ENCODE assay signal across 13 mouse cellular contexts in genomic region chr5:147915038-147915566, GRCm38 (mm10). TPM values are rescaled to one million over a fixed set of nuclear protein-coding genes. Genes with fewer than 3 reads are reported as not detected.
DNase-seq lines count a peak whose midpoint lies in the region; ATAC-seq and TF ChIP-seq lines count a peak whose summit lies in the region.
"Had no signal": no experiment of that assay in that cellular context is flagged by ENCODE, and none has a peak within 500 bp of the region (broad histone marks: within the 10 kb centered on the region; RNA-seq: fewer than 3 reads in every experiment).

No protein-coding gene starts in this region.

- H3K9me3 ChIP-seq in intestine, postnatal 0 days (ENCODE audit: control insufficient read depth), result no peaks in the 10 kb centered on the region
- H3K9me3 ChIP-seq in intestine, embryonic 15.5 days, result no peaks in the 10 kb centered on the region
- H3K9me3 ChIP-seq: embryonic facial prominence, embryonic 13.5 days; forebrain, embryonic 15.5 days had no signal

- no peak overlapping the region for H3K9ac ChIP-seq in intestine, postnatal 0 days (ENCODE audit: low read depth, low read length)
- H3K9ac ChIP-seq in intestine, embryonic 15.5 days, result no peak overlapping the region
- H3K9ac ChIP-seq: embryonic facial prominence, embryonic 13.5 days; forebrain, embryonic 15.5 days had no signal

- no peak; the same call in 1 of the 2 replicates for ATAC-seq in intestine, postnatal 0 days
- no peak for ATAC-seq in intestine, embryonic 15.5 days
- ATAC-seq in megakaryocyte-erythroid progenitor cell, adult 5-6 weeks (replicated peaks; ENCODE audit: low FRiP score, low TSS enrichment, poor library complexity, severe bottlenecking), result peak; percentile 35; the same call in 1 of the 2 replicates
- ATAC-seq: forebrain, embryonic 15.5 days had no signal

- no peaks in the 10 kb centered on the region for H3K36me3 ChIP-seq in intestine, postnatal 0 days (ENCODE audit: control insufficient read depth, insufficient read depth)
- H3K36me3 ChIP-seq in intestine, embryonic 15.5 days, result no peaks in the 10 kb centered on the region
- H3K36me3 ChIP-seq: embryonic facial prominence, embryonic 13.5 days; forebrain, embryonic 15.5 days had no signal

- no peaks in the 10 kb centered on the region; the same call in 1 of the 2 replicates for H3K4me1 ChIP-seq in intestine, postnatal 0 days (replicated peaks; ENCODE audit: control insufficient read depth, insufficient read depth, low read length)
- H3K4me1 ChIP-seq in intestine, embryonic 15.5 days (replicated peaks), result 0 out of 2 replicates have a peak, but pooled peaks cover 6% of the 10 kb centered on the region
- peaks cover 9% of the 10 kb centered on the region; the same call in 1 of the 2 replicates for H3K4me1 ChIP-seq in lung, adult 2 months (ENCODE audit: control insufficient read depth, insufficient read depth, low read length)
- H3K4me1 ChIP-seq in bone marrow macrophage, adult 2 months (ENCODE audit: control insufficient read depth, insufficient read depth, low read length), result peaks cover 44% of the 10 kb centered on the region
- H3K4me1 ChIP-seq: forebrain, embryonic 15.5 days had no signal

- no peak overlapping the region for H3K4me3 ChIP-seq in intestine, postnatal 0 days (ENCODE audit: low read depth, low read length)
- no peak overlapping the region for H3K4me3 ChIP-seq in intestine, embryonic 15.5 days (replicated peaks)
- no peak overlapping the region for H3K4me3 ChIP-seq in lung, adult 2 months (replicated peaks; ENCODE audit: extremely low read depth, low read depth, low read length)
- no peak overlapping the region for H3K4me3 ChIP-seq in bone marrow macrophage, adult 2 months (ENCODE audit: insufficient read depth, low read length)
- H3K4me3 ChIP-seq: embryonic facial prominence, embryonic 13.5 days; forebrain, embryonic 15.5 days had no signal

- TF ChIP-seq CTCF in intestine, postnatal 0 days (IDR thresholded peaks at IDR 0.05; ENCODE audit: low read depth), result peak; percentile 51
- TF ChIP-seq CTCF in lung, adult 2 months (IDR thresholded peaks at IDR 0.05; ENCODE audit: insufficient read depth, low read length), result peak; percentile 30
- peak; percentile 45 for TF ChIP-seq CTCF in bone marrow macrophage, adult 2 months (IDR thresholded peaks at IDR 0.05; ENCODE audit: low read depth, low read length)

- no peak overlapping the region for H3K27ac ChIP-seq in intestine, postnatal 0 days (ENCODE audit: low read depth, low read length)
- H3K27ac ChIP-seq in intestine, embryonic 15.5 days, result no peak overlapping the region
- no peak overlapping the region for H3K27ac ChIP-seq in bone marrow macrophage, adult 2 months (ENCODE audit: insufficient read depth, low read depth, low read length)
- H3K27ac ChIP-seq: embryonic facial prominence, embryonic 13.5 days; forebrain, embryonic 15.5 days; macrophage had no signal

- no peak for DNase-seq in lung, adult 2 months
- no peak for DNase-seq in lung, postnatal 36 days
- no peak for DNase-seq in thymus, postnatal 36 days
- DNase-seq: cerebellum, postnatal 10 days; gastrocnemius, postnatal 25 days; thymus, postnatal 4 days had no signal

- H3K4me2 ChIP-seq in intestine, postnatal 0 days (replicated peaks; ENCODE audit: low read depth), result no peak overlapping the region
- H3K4me2 ChIP-seq in intestine, embryonic 15.5 days (replicated peaks), result no peak overlapping the region
- H3K4me2 ChIP-seq: embryonic facial prominence, embryonic 13.5 days; forebrain, embryonic 15.5 days had no signal

- whole genome bisulfite sequencing in intestine, postnatal 0 days, result 37% methylated on average over 6 of the region's 6 CpGs
- WGBS in intestine, embryonic 15.5 days, result 48% methylated on average over 6 of the region's 6 CpGs
- WGBS in lung, adult 2 months, result 45% methylated on average over 6 of the region's 6 CpGs

- no peaks in the 10 kb centered on the region for H3K27me3 ChIP-seq in intestine, postnatal 0 days (replicated peaks; ENCODE audit: control insufficient read depth, insufficient read depth, low read length)
- H3K27me3 ChIP-seq in intestine, embryonic 15.5 days (replicated peaks), result no peaks in the 10 kb centered on the region
- H3K27me3 ChIP-seq: embryonic facial prominence, embryonic 13.5 days; forebrain, embryonic 15.5 days had no signal

- TF ChIP-seq POLR2A in lung, adult 2 months (IDR thresholded peaks at IDR 0.05; ENCODE audit: borderline replicate concordance, extremely low read depth, low read depth, low read length), result no peak
- no peak for TF ChIP-seq POLR2A in bone marrow macrophage, adult 2 months (IDR thresholded peaks at IDR 0.05; ENCODE audit: borderline replicate concordance, low read depth, low read length)

RNA-seq across cellular contexts. Expression of gene Slc46a3, which starts 20.5 kb away (rescaled TPM):
- 263 and 296 TPM in 2 replicates for polyA plus RNA-seq in intestine, postnatal 0 days (2015; fragmentation: Nextera tagmentation; extraction: Ambion mirVana)
- polyA plus RNA-seq in intestine, embryonic 15.5 days (2015; fragmentation: Nextera tagmentation; extraction: Ambion mirVana), result 7.6 and 11.7 TPM in 2 replicates
- polyA plus RNA-seq in lung, adult 2 months (2012; rRNA removed), result 41.4 and 46.5 TPM in 2 replicates
- 172 and 173 TPM in 2 replicates for polyA plus RNA-seq in bone marrow macrophage, adult 2 months (2012; ENCODE audit: insufficient read depth, insufficient read length, missing spikeins)
- 23.9 and 24.2 TPM in 2 replicates for total RNA-seq in megakaryocyte-erythroid progenitor cell, adult 5-6 weeks (2014; fragmentation: Nextera tagmentation)
- 13.8 and 16.7 TPM in 2 replicates for total RNA-seq in megakaryocyte-erythroid progenitor cell, adult 5-6 weeks (2017)

RNA-seq across cellular contexts. Expression of gene Mtus2, which starts 42.0 kb away (rescaled TPM):
- polyA plus RNA-seq in intestine, postnatal 0 days (2015; fragmentation: Nextera tagmentation; extraction: Ambion mirVana), result 14.0 and 15.8 TPM in 2 replicates
- polyA plus RNA-seq in intestine, embryonic 15.5 days (2015; fragmentation: Nextera tagmentation; extraction: Ambion mirVana), result 21.9 and 26.0 TPM in 2 replicates
- 4.7 and 6.1 TPM in 2 replicates for polyA plus RNA-seq in lung, adult 2 months (2012; rRNA removed)
- polyA plus RNA-seq in bone marrow macrophage, adult 2 months (2012; ENCODE audit: insufficient read depth, insufficient read length, missing spikeins), result 1.7 and 2.3 TPM in 2 replicates
- total RNA-seq in megakaryocyte-erythroid progenitor cell, adult 5-6 weeks (2014; fragmentation: Nextera tagmentation), result 0.27 and 1.5 TPM in 2 replicates
- total RNA-seq in megakaryocyte-erythroid progenitor cell, adult 5-6 weeks (2017), result 0.65 and 1.8 TPM in 2 replicates

RNA-seq across cellular contexts. Expression of gene Pomp, which starts 54.8 kb away (rescaled TPM):
- polyA plus RNA-seq in intestine, postnatal 0 days (2015; fragmentation: Nextera tagmentation; extraction: Ambion mirVana), result 492 and 500 TPM in 2 replicates
- 424 and 470 TPM in 2 replicates for polyA plus RNA-seq in intestine, embryonic 15.5 days (2015; fragmentation: Nextera tagmentation; extraction: Ambion mirVana)
- 33.9 and 47.1 TPM in 2 replicates for polyA plus RNA-seq in lung, adult 2 months (2012; rRNA removed)
- 312 and 343 TPM in 2 replicates for polyA plus RNA-seq in bone marrow macrophage, adult 2 months (2012; ENCODE audit: insufficient read depth, insufficient read length, missing spikeins)
- 142 and 148 TPM in 2 replicates for total RNA-seq in megakaryocyte-erythroid progenitor cell, adult 5-6 weeks (2014; fragmentation: Nextera tagmentation)
- 204 and 300 TPM in 2 replicates for total RNA-seq in megakaryocyte-erythroid progenitor cell, adult 5-6 weeks (2017)
